Mouse (Mus musculus) liver, postnatal 0 days (tissue): Measurements from ENCODE around the gene Pramef25. TPM values are rescaled to one million over a fixed set of nuclear protein-coding genes. Genes with fewer than 3 reads are reported as not detected.

ENCODE experiments used
- polyA plus RNA-seq: library from polyadenylated mRNA; unstranded; fragments of >200 nt; fragmentation: Nextera tagmentation; extraction: Ambion mirVana; gene quantifications from 2 replicates; pipeline ENCODE4 v1.2.1, GENCODE M21; 2015

The Pramef25 gene
- polyA plus RNA-seq, 1 experiment from 2014 or later: not detected

Other genes starting within 250 kb of the Pramef25 start
- gene Gm13089, start 248.3 kb downstream of the Pramef25 start, polyA plus RNA-seq: not detected in 2 replicates
- gene Gm13078, start 231.6 kb downstream of the Pramef25 start, polyA plus RNA-seq: not detected in 2 replicates
- gene Gm13023, start 161.7 kb downstream of the Pramef25 start, polyA plus RNA-seq: not detected in 2 replicates
- gene Gm13084, start 134.9 kb downstream of the Pramef25 start, polyA plus RNA-seq: not detected in 2 replicates
- gene Gm13103, start 104.5 kb downstream of the Pramef25 start, polyA plus RNA-seq: not detected in 2 replicates
- not detected in 2 replicates for gene Pramef6, start 50.6 kb downstream of the Pramef25 start, polyA plus RNA-seq
- gene Gm13101, start 15.9 kb upstream of the Pramef25 start, polyA plus RNA-seq: not detected in 2 replicates
- gene Pramef17, start 43.4 kb upstream of the Pramef25 start, polyA plus RNA-seq: not detected in 2 replicates
- not detected in 2 replicates for gene Pramel4, start 108.1 kb upstream of the Pramef25 start, polyA plus RNA-seq
- gene Gm13102, start 155.5 kb upstream of the Pramef25 start, polyA plus RNA-seq: not detected in 2 replicates
- not detected in 2 replicates for gene Oog3, start 211.6 kb upstream of the Pramef25 start, polyA plus RNA-seq
- gene Oog2, start 239.7 kb upstream of the Pramef25 start, polyA plus RNA-seq: not detected in 2 replicates